Mouse (Mus musculus): Measurements from ENCODE around the gene Mrpl23. TPM values are rescaled to one million over a fixed set of nuclear protein-coding genes. Genes with fewer than 3 reads are reported as not detected.

The Mrpl23 gene
- polyA plus RNA-seq, 1 experiment, result 5.9 TPM

DNA sequence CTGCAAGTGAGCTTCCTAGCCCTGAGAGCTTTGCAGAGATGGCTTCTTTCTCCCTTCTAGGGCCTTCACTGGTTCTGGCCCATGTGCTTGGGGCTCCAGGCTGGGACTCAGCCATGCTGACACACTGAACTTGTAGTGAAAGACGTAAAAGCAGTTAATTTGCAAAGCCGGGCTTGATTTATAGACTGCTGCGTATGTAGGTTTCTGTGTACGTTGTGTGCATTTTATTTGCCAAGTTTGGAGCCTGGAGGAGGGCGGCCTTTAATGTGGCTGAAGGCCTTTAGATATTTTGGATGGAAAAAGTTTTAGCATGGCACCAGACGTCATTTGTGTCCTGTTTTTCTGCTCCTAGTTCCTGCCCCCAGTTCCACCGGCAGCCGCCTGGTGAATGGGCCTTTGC is 7.3 kb downstream of the Mrpl23 start:
- no peaks in the 10 kb centered on the region for H3K27me3 ChIP-seq (ENCODE audit: control insufficient read depth, insufficient read depth, low read length)
- TF ChIP-seq POLR2A (IDR thresholded peaks at IDR 0.05; ENCODE audit: control insufficient read depth, low read depth, low read length) (no peak), CTCF (IDR thresholded peaks at IDR 0.05; ENCODE audit: control insufficient read depth, insufficient read depth, insufficient replicate concordance, low read depth, low read length) (no peak)
- H3K27ac ChIP-seq (ENCODE audit: control insufficient read depth, insufficient read depth, low read depth, low read length), result no peak overlapping the region
- H3K36me3 ChIP-seq (ENCODE audit: control insufficient read depth, insufficient read depth, low read length), result no peaks in the 10 kb centered on the region
- H3K4me1 ChIP-seq (ENCODE audit: control insufficient read depth, insufficient read depth, low read length), result no peaks in the 10 kb centered on the region
- H3K4me3 ChIP-seq (ENCODE audit: control insufficient read depth, low read depth, low read length), result no peak overlapping the region

- TF ChIP-seq POLR2A (IDR thresholded peaks at IDR 0.05; ENCODE audit: control insufficient read depth, low read depth, low read length) (no peak), CTCF (IDR thresholded peaks at IDR 0.05; ENCODE audit: control insufficient read depth, insufficient read depth, insufficient replicate concordance, low read depth, low read length) (no peak)
- Histone ChIP-seq H3K27ac (ENCODE audit: control insufficient read depth, insufficient read depth, low read depth, low read length) (no peak overlapping the region), H3K4me1 (ENCODE audit: control insufficient read depth, insufficient read depth, low read length) (no peaks in the 10 kb centered on the region), H3K27me3 (ENCODE audit: control insufficient read depth, insufficient read depth, low read length) (no peaks in the 10 kb centered on the region), H3K4me3 (ENCODE audit: control insufficient read depth, low read depth, low read length) (no peak overlapping the region), H3K36me3 (ENCODE audit: control insufficient read depth, insufficient read depth, low read length) (no peaks in the 10 kb centered on the region)
Observed at GRCm38 (mm10) chr7:142542771-142543303, 10.4 kb downstream of the Mrpl23 start.

- no peak overlapping the region for H3K4me3 ChIP-seq (ENCODE audit: control insufficient read depth, low read depth, low read length)
- no peaks in the 10 kb centered on the region for H3K36me3 ChIP-seq (ENCODE audit: control insufficient read depth, insufficient read depth, low read length)
- no peaks in the 10 kb centered on the region for H3K27me3 ChIP-seq (ENCODE audit: control insufficient read depth, insufficient read depth, low read length)
- H3K27ac ChIP-seq (ENCODE audit: control insufficient read depth, insufficient read depth, low read depth, low read length), result no peak overlapping the region
- no peaks in the 10 kb centered on the region for H3K4me1 ChIP-seq (ENCODE audit: control insufficient read depth, insufficient read depth, low read length)
- no peak for TF ChIP-seq POLR2A (IDR thresholded peaks at IDR 0.05; ENCODE audit: control insufficient read depth, low read depth, low read length)
- TF ChIP-seq CTCF (IDR thresholded peaks at IDR 0.05; ENCODE audit: control insufficient read depth, insufficient read depth, insufficient replicate concordance, low read depth, low read length), result no peak
Observed at GRCm38 (mm10) chr7:142545967-142546366, 13.5 kb downstream of the Mrpl23 start.

- H3K4me3 ChIP-seq (ENCODE audit: control insufficient read depth, low read depth, low read length), result no peak overlapping the region
- H3K36me3 ChIP-seq (ENCODE audit: control insufficient read depth, insufficient read depth, low read length), result no peaks in the 10 kb centered on the region
- H3K27ac ChIP-seq (ENCODE audit: control insufficient read depth, insufficient read depth, low read depth, low read length), result no peak overlapping the region
- TF ChIP-seq POLR2A (IDR thresholded peaks at IDR 0.05; ENCODE audit: control insufficient read depth, low read depth, low read length) (no peak), CTCF (IDR thresholded peaks at IDR 0.05; ENCODE audit: control insufficient read depth, insufficient read depth, insufficient replicate concordance, low read depth, low read length) (no peak)
- H3K27me3 ChIP-seq (ENCODE audit: control insufficient read depth, insufficient read depth, low read length), result no peaks in the 10 kb centered on the region
- H3K4me1 ChIP-seq (ENCODE audit: control insufficient read depth, insufficient read depth, low read length), result peaks cover 5% of the 10 kb centered on the region
Observed at GRCm38 (mm10) chr7:142547874-142548273, 15.4 kb downstream of the Mrpl23 start.

DNA sequence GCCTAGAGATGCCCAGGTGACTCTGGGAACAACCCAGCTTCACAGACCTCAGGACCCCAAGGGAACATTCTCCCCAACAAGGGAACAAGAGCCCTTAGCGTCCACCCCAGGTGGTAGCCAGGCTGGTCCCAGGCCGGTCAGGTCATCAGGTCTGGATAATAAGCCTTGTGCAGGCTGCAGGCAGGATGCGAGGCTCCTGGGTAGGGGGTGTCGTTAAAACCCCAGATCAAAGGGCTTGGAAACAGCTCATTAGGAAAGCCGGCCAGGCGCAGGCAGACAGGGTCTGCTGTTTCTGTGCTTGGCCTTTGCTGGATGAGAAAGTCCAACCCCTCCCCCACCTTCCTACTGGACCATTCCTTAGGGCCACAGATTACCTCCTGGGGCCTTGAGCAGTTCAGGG is 16.2 kb downstream of the Mrpl23 start:
- TF ChIP-seq POLR2A (IDR thresholded peaks at IDR 0.05; ENCODE audit: control insufficient read depth, low read depth, low read length), result no peak
- TF ChIP-seq CTCF (IDR thresholded peaks at IDR 0.05; ENCODE audit: control insufficient read depth, insufficient read depth, insufficient replicate concordance, low read depth, low read length), result no peak
- Histone ChIP-seq H3K36me3 (ENCODE audit: control insufficient read depth, insufficient read depth, low read length) (no peaks in the 10 kb centered on the region), H3K4me3 (ENCODE audit: control insufficient read depth, low read depth, low read length) (no peak overlapping the region), H3K27me3 (ENCODE audit: control insufficient read depth, insufficient read depth, low read length) (no peaks in the 10 kb centered on the region), H3K27ac (ENCODE audit: control insufficient read depth, insufficient read depth, low read depth, low read length) (no peak overlapping the region), H3K4me1 (ENCODE audit: control insufficient read depth, insufficient read depth, low read length) (peaks cover 7% of the 10 kb centered on the region)

GRCm38 (mm10) chr7:142549941-142550763 is 17.7 kb downstream of the Mrpl23 start:
- H3K27me3 ChIP-seq (ENCODE audit: control insufficient read depth, insufficient read depth, low read length), result no peaks in the 10 kb centered on the region
- peaks cover 7% of the 10 kb centered on the region for H3K4me1 ChIP-seq (ENCODE audit: control insufficient read depth, insufficient read depth, low read length)
- H3K36me3 ChIP-seq (ENCODE audit: control insufficient read depth, insufficient read depth, low read length), result no peaks in the 10 kb centered on the region
- no peak overlapping the region for H3K4me3 ChIP-seq (ENCODE audit: control insufficient read depth, low read depth, low read length)
- TF ChIP-seq POLR2A (IDR thresholded peaks at IDR 0.05; ENCODE audit: control insufficient read depth, low read depth, low read length) (no peak), CTCF (IDR thresholded peaks at IDR 0.05; ENCODE audit: control insufficient read depth, insufficient read depth, insufficient replicate concordance, low read depth, low read length) (no peak; the same call in 1 of the 2 replicates)
- no peak overlapping the region for H3K27ac ChIP-seq (ENCODE audit: control insufficient read depth, insufficient read depth, low read depth, low read length)

DNA sequence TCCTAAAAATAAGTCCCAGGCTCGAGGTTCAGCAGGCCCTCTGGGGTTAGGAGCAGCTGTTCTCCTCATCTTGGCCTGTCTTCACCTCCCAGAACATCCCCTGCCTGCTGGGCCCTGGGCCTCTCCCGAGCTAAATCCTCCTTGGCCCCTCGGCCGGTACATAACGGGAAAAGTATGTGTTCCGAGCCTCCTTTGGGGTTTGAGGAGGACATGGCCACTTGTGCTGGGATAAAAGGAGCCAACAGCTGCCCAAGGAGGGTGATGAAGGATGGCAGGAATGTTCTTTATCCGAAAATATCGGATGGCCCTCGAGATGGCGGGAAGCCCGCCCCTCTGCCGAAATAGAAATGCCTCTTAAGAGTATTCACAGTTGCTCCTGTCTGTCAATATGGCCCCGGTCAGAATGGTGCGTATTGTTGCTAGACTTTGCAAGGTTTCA is 18.5 kb downstream of the Mrpl23 start:
- H3K27ac ChIP-seq (ENCODE audit: control insufficient read depth, insufficient read depth, low read depth, low read length), result no peak overlapping the region
- H3K4me1 ChIP-seq (ENCODE audit: control insufficient read depth, insufficient read depth, low read length), result peaks cover 7% of the 10 kb centered on the region
- H3K27me3 ChIP-seq (ENCODE audit: control insufficient read depth, insufficient read depth, low read length), result no peaks in the 10 kb centered on the region
- no peaks in the 10 kb centered on the region for H3K36me3 ChIP-seq (ENCODE audit: control insufficient read depth, insufficient read depth, low read length)
- TF ChIP-seq CTCF (IDR thresholded peaks at IDR 0.05; ENCODE audit: control insufficient read depth, insufficient read depth, insufficient replicate concordance, low read depth, low read length) (no peak), POLR2A (IDR thresholded peaks at IDR 0.05; ENCODE audit: control insufficient read depth, low read depth, low read length) (no peak)
- no peak overlapping the region for H3K4me3 ChIP-seq (ENCODE audit: control insufficient read depth, low read depth, low read length)
